Mouse (Mus musculus) megakaryocyte, embryonic 14.5 days (primary cell): ENCODE data around the gene Zfp800.

Source experiments
- FLI1 ChIP-seq: IDR thresholded peaks from 2 replicates; pipeline ENCODE4 v1.6.1; 2012; ENCODE audit warnings: low read length, inconsistent platforms, mixed read lengths
- GATA1 ChIP-seq: IDR thresholded peaks from 3 replicates; pipeline ENCODE4 v1.6.1; 2012; ENCODE audit warnings: mixed read lengths, low read length, inconsistent platforms, borderline replicate concordance

DNA sequence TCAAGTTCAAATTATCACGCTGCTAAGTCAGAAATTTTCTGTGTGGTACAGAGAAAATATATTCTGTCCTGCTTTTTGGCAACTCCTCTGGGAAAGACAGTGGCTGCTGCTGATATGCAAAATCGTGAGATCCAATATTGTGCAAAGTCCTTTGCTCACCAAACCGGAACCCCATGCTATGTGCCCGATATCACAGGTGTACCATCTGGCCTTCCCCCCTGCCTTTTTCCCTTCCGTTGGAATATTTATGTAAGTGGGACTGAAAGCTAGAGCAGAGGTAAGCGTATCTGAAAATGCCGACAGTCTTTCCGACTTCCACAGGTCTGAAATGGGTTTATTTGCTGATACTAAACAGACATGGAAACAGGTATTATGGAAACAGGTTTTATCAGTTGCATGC lies 179.4 kb downstream of the Zfp800 start:
- TF ChIP-seq GATA1 (no peak), FLI1 (no peak)
